In the genomic region with DNA sequence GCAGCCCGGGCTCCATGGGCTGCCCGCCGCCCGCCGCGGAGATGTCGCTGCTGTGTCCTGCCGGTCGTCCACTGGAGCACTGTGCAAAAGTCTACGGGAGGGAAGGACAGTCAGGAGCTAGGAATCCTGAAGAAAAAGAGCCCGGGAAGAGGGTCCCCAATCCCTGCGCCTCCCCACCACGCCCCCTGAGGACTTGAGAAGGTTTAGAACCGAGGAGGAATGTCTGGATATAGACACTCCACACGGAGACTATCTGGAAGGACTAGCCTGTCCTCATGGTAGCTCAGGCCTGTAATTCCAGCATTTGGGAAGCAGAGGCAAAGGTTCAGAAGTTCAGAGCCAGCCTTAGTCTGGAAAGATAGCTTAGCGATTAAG, we compare ENCODE assay signal across 8 mouse cellular contexts. TPM values are rescaled to one million over a fixed set of nuclear protein-coding genes. Genes with fewer than 3 reads are reported as not detected.
A peak's percentile ranks its signal among the peaks of the same experiment; 100 is the strongest.
DNase-seq lines count a peak whose midpoint lies in the region; ATAC-seq and TF ChIP-seq lines count a peak whose summit lies in the region.

No protein-coding gene starts in this region.

- peak overlapping the region; percentile 95 for H3K27ac ChIP-seq in cerebellum, adult 2 months (ENCODE audit: insufficient read depth, low read length)
- H3K27ac ChIP-seq in liver, embryonic 13.5 days = no peak overlapping the region

- peak overlapping the region; percentile 63 for H3K4me2 ChIP-seq in liver, embryonic 13.5 days

- H3K36me3 ChIP-seq in megakaryocyte, embryonic 14.5 days (replicated peaks; ENCODE audit: low read length) = no peaks in the 10 kb centered on the region
- H3K36me3 ChIP-seq in liver, embryonic 13.5 days = no peaks in the 10 kb centered on the region

- peak overlapping the region; percentile 76 for H3K4me3 ChIP-seq in cerebellum, adult 2 months (replicated peaks; ENCODE audit: insufficient read depth, low read depth, low read length)
- H3K4me3 ChIP-seq in megakaryocyte, embryonic 14.5 days (replicated peaks) = peak overlapping the region; percentile 93
- H3K4me3 ChIP-seq in liver, embryonic 13.5 days (replicated peaks) = peak overlapping the region; percentile 48

- TF ChIP-seq POLR2A in cerebellum, adult 2 months (IDR thresholded peaks at IDR 0.05; ENCODE audit: borderline replicate concordance, insufficient read depth, low read length) = no peak

- H3K9ac ChIP-seq in liver, embryonic 13.5 days = 0 out of 2 replicates have a peak overlapping the region, but pooled peaks have one; percentile 33

- H3K27me3 ChIP-seq in cerebellum, adult 2 months (ENCODE audit: control insufficient read depth, insufficient read depth, low read length) = no peaks in the 10 kb centered on the region; the same call in 1 of the 2 replicates
- peaks cover 74% of the 10 kb centered on the region for H3K27me3 ChIP-seq in megakaryocyte, embryonic 14.5 days (replicated peaks)
- peaks cover 86% of the 10 kb centered on the region for H3K27me3 ChIP-seq in liver, embryonic 13.5 days

- TF ChIP-seq CTCF in cerebellum, adult 2 months (IDR thresholded peaks at IDR 0.05; ENCODE audit: borderline replicate concordance, insufficient read depth, low read depth, low read length) = no peak

- DNase-seq in cerebellum, adult 2 months = no peak
- no peak for DNase-seq in cerebellum, adult 18-20 months
- no peak for DNase-seq in liver, embryonic 13.5 days
- DNase-seq in spleen, adult 18-20 months = no peak
- no peak for DNase-seq in spleen, postnatal 14 days (ENCODE audit: low spot score in 2 of 2)

- H3K4me1 ChIP-seq in cerebellum, adult 2 months (ENCODE audit: control insufficient read depth, insufficient read depth, low read length) = peaks cover 11% of the 10 kb centered on the region; the same call in 1 of the 2 replicates
- H3K4me1 ChIP-seq in megakaryocyte, embryonic 14.5 days = peaks cover 55% of the 10 kb centered on the region
- peaks cover 43% of the 10 kb centered on the region for H3K4me1 ChIP-seq in liver, embryonic 13.5 days (replicated peaks)

- H3K9me3 ChIP-seq in megakaryocyte, embryonic 14.5 days = peaks cover 12% of the 10 kb centered on the region; the same call in 1 of the 2 replicates
- no peaks in the 10 kb centered on the region for H3K9me3 ChIP-seq in liver, embryonic 13.5 days (replicated peaks)

- no peak for ATAC-seq in megakaryocyte, adult 5-6 weeks (ENCODE audit: poor library complexity, severe bottlenecking)
- no peak for ATAC-seq in liver, embryonic 13.5 days (ENCODE audit: low read depth)
- ATAC-seq in activated CD4-positive, CD25-positive, alpha-beta regulatory T cell, adult 4 months = no peak

- 1% methylated on average over 16 of the region's 16 CpGs for WGBS in cerebellum, adult 2 months
- WGBS in liver, embryonic 13.5 days (ENCODE audit: insufficient replicate concordance) = 3% methylated on average over 16 of the region's 16 CpGs

RNA-seq across cellular contexts. Expression of a gene that starts 3.1 kb away (rescaled TPM):
- 40.8 and 44.6 TPM in 2 replicates for polyA plus RNA-seq in cerebellum, adult 2 months (2012; rRNA removed)
- not detected in 2 replicates for polyA plus RNA-seq in megakaryocyte, embryonic 14.5 days (2012; ENCODE audit: insufficient read depth, low replicate concordance)
- total RNA-seq in megakaryocyte, adult 5-6 weeks (2015) = 3.6 and 4.0 TPM in 2 replicates
- total RNA-seq in megakaryocyte, adult 5-6 weeks (2017) = 7.9 and 9.0 TPM in 2 replicates
- polyA plus RNA-seq in liver, embryonic 13.5 days (2015; fragmentation: Nextera tagmentation; extraction: Ambion mirVana) = 0.03 and 0.10 TPM in 2 replicates
- under 1 TPM in 1 of 2 experiments, not detected in 1; 0.34 TPM for polyA plus RNA-seq in activated CD4-positive, CD25-positive, alpha-beta regulatory T cell, adult 4 months (2017; shearing (Covaris generic))

RNA-seq across cellular contexts. Expression of a gene that starts 5.9 kb away (rescaled TPM):
- 60.5 and 63.1 TPM in 2 replicates for polyA plus RNA-seq in cerebellum, adult 2 months (2012; rRNA removed)
- polyA plus RNA-seq in megakaryocyte, embryonic 14.5 days (2012; ENCODE audit: insufficient read depth, low replicate concordance) = 47.4 and 49.4 TPM in 2 replicates
- total RNA-seq in megakaryocyte, adult 5-6 weeks (2015) = 17.7 and 18.8 TPM in 2 replicates
- total RNA-seq in megakaryocyte, adult 5-6 weeks (2017) = 34.0 and 36.9 TPM in 2 replicates
- 31.9 TPM in 2 replicates for polyA plus RNA-seq in liver, embryonic 13.5 days (2015; fragmentation: Nextera tagmentation; extraction: Ambion mirVana)
- 10 to 100 TPM; 16.9 to 30.0 TPM for polyA plus RNA-seq in activated CD4-positive, CD25-positive, alpha-beta regulatory T cell, adult 4 months (2017; shearing (Covaris generic))

RNA-seq across cellular contexts. Expression of a gene that starts 20.0 kb away (rescaled TPM):
- 70.9 and 72.4 TPM in 2 replicates for polyA plus RNA-seq in cerebellum, adult 2 months (2012; rRNA removed)
- polyA plus RNA-seq in megakaryocyte, embryonic 14.5 days (2012; ENCODE audit: insufficient read depth, low replicate concordance) = 53.1 and 67.2 TPM in 2 replicates
- 14.6 and 15.0 TPM in 2 replicates for total RNA-seq in megakaryocyte, adult 5-6 weeks (2015)
- 13.5 and 19.3 TPM in 2 replicates for total RNA-seq in megakaryocyte, adult 5-6 weeks (2017)
- 85.5 and 86.2 TPM in 2 replicates for polyA plus RNA-seq in liver, embryonic 13.5 days (2015; fragmentation: Nextera tagmentation; extraction: Ambion mirVana)
- polyA plus RNA-seq in activated CD4-positive, CD25-positive, alpha-beta regulatory T cell, adult 4 months (2017; shearing (Covaris generic)) = 10 to 100 TPM; 24.3 to 26.8 TPM

RNA-seq across cellular contexts. Expression of a gene that starts 42.7 kb away (rescaled TPM):
- 46.8 and 48.2 TPM in 2 replicates for polyA plus RNA-seq in cerebellum, adult 2 months (2012; rRNA removed)
- 32.6 and 47.4 TPM in 2 replicates for polyA plus RNA-seq in megakaryocyte, embryonic 14.5 days (2012; ENCODE audit: insufficient read depth, low replicate concordance)
- 28.0 and 28.4 TPM in 2 replicates for total RNA-seq in megakaryocyte, adult 5-6 weeks (2015)
- total RNA-seq in megakaryocyte, adult 5-6 weeks (2017) = 53.6 and 76.9 TPM in 2 replicates
- polyA plus RNA-seq in liver, embryonic 13.5 days (2015; fragmentation: Nextera tagmentation; extraction: Ambion mirVana) = 9.9 and 10.3 TPM in 2 replicates
- 10 to 100 TPM; 20.8 to 26.1 TPM for polyA plus RNA-seq in activated CD4-positive, CD25-positive, alpha-beta regulatory T cell, adult 4 months (2017; shearing (Covaris generic))

RNA-seq across cellular contexts. Expression of a gene that starts 46.1 kb away (rescaled TPM):
- 76.6 and 88.6 TPM in 2 replicates for polyA plus RNA-seq in cerebellum, adult 2 months (2012; rRNA removed)
- polyA plus RNA-seq in megakaryocyte, embryonic 14.5 days (2012; ENCODE audit: insufficient read depth, low replicate concordance) = 94.7 and 248 TPM in 2 replicates
- total RNA-seq in megakaryocyte, adult 5-6 weeks (2015) = 132 and 138 TPM in 2 replicates
- 65.6 and 75.3 TPM in 2 replicates for total RNA-seq in megakaryocyte, adult 5-6 weeks (2017)
- polyA plus RNA-seq in liver, embryonic 13.5 days (2015; fragmentation: Nextera tagmentation; extraction: Ambion mirVana) = 104 and 105 TPM in 2 replicates
- polyA plus RNA-seq in activated CD4-positive, CD25-positive, alpha-beta regulatory T cell, adult 4 months (2017; shearing (Covaris generic)) = 100 to 1,000 TPM; 142 to 158 TPM

Comparison
In these comparisons a context has a peak if more than half of its experiments do, and no peak if none do; other contexts are left out.
1. RNA of a gene that starts 3.1 kb away (polyA plus RNA-seq): 40.8 to 44.6 TPM in cerebellum, adult 2 months; 0.34 TPM in activated CD4-positive, CD25-positive, alpha-beta regulatory T cell, adult 4 months, 0.03 to 0.10 TPM in liver, embryonic 13.5 days and not detected in megakaryocyte, embryonic 14.5 days; every median in the first group is over 10 times any median in the second.
2. Peak in every context shown above with its lines, with median percentiles within 50 percentile points of each other: H3K4me3 ChIP-seq.